Mouse (Mus musculus) ovary, postnatal 36 days (tissue): Measurements from ENCODE around the gene Btbd35f25.
"Not testable (repeated sequence)": the region's sequence is repeated elsewhere in the genome, so short reads cannot be mapped to it uniquely, and the experiment has no call there.

ENCODE experiments used
- DNase-seq: peaks from one replicate; pipeline ENCODE4 v3.0.0; 2022; ENCODE audit warnings: low spot score, mixed read lengths

The Btbd35f25 gene

GRCm38 (mm10) chrX:31717056-31717455 is at the start of gene Btbd35f25:
TSS of gene Btbd35f25 (minus strand) at chrX:31717156.
- not testable (repeated sequence) for DNase-seq

DNA sequence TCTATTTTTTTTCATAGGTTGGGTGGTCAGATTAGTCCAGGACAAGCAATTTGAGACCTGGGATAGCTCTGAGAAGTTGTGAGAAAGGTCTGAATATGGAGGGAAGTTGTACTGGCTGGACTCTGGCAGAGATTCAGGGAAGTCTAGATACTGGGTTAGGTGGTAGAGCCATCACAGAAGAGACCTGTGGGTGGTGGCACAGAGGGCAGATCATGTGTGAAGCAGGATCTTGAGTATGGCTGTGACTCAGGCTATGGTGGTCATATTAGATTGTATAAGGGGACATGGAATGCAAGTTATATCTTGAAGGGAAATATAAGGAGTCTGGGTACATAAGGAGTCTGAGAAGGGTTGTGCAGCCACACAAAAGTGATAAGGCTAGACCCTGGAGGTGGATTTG is 49.3 kb upstream of the Btbd35f25 start:
- no peak for DNase-seq

GRCm38 (mm10) chrX:31764001-31764400 is 47.0 kb upstream of the Btbd35f25 start:
- DNase-seq, result no peak

DNA sequence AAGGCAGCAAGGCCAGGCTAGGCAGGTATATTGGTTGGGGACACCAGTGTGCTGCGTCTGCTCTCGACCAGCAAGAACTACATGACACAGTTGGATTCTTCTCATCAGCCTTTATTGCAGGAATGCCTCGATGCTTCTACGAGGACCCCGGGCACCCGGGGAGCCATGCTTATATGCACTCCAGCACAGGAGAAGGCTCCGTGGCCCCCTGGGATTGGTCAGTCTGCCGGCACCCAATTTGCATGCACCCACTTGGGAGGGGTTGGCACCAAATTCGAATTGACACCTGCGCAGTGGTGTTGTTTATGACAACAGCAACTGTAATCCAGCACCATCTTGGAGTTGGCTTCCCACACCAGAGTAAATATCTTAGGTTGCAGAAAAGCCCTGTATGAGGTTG is 28.1 kb upstream of the Btbd35f25 start:
- no peak for DNase-seq

DNA sequence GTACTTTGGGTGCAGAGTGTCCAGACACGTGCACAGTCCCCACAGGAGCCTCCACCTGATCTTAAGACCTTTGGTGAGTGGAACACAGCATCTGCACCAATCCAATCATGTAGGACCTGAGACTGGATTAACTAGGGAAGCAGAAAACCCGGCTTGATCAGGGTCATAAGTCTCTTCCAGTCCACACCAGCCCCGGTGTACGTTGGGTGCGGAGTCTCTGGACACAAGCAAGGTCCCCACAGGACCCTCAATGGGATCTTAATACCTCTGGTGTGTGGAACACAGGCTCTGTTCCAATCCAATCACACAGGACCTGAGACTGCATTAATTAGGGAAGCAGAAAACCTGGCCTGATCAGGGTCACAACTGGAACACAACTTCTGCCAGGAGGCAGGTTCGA is 20.0 kb upstream of the Btbd35f25 start:
- DNase-seq, result no peak
